9 mouse cellular contexts compared by ENCODE assay signal in the genomic region with DNA sequence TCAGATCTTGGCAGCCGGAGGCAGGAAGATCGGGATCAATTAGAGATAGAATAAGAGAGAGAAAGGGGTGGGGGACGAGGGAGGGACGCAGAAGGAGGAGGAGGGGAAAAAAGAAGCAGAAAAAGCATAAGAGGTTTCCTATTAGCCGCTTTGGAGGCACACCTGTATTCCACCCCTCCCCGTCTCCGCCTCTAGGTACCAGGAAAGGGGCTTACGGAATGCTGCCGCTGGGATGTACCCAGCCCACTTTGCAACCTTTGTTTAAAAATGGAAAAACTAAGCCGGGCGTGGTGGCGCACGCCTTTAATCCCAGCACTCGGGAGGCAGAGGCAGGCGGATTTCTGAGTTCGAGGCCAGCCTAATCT. TPM values are rescaled to one million over a fixed set of nuclear protein-coding genes. Genes with fewer than 3 reads are reported as not detected.
DNase-seq lines count a peak whose midpoint lies in the region; ATAC-seq lines count a peak whose summit lies in the region.
"Had no signal": no experiment of that assay in that cellular context is flagged by ENCODE, and none has a peak within 500 bp of the region (broad histone marks: within the 10 kb centered on the region; RNA-seq: fewer than 3 reads in every experiment).

No protein-coding gene starts in this region.

- peak overlapping the region; percentile 84 for H3K4me3 ChIP-seq in kidney, embryonic 14.5 days (ENCODE audit: low read length)
- peak overlapping the region; percentile 78 for H3K4me3 ChIP-seq in hindbrain, embryonic 12.5 days
- H3K4me3 ChIP-seq in midbrain, embryonic 13.5 days (replicated peaks): peak overlapping the region; percentile 77

- H3K36me3 ChIP-seq in kidney, embryonic 14.5 days (ENCODE audit: control insufficient read depth, insufficient read depth, low read length): peaks cover 21% of the 10 kb centered on the region
- H3K36me3 ChIP-seq in hindbrain, embryonic 12.5 days: peaks cover 18% of the 10 kb centered on the region
- H3K36me3 ChIP-seq in midbrain, embryonic 13.5 days: peaks cover 15% of the 10 kb centered on the region

- H3K9ac ChIP-seq in kidney, embryonic 14.5 days (ENCODE audit: low read depth, low read length): peak overlapping the region; percentile 65
- H3K9ac ChIP-seq in hindbrain, embryonic 12.5 days: peak overlapping the region; percentile 85
- peak overlapping the region; percentile 84 for H3K9ac ChIP-seq in midbrain, embryonic 13.5 days (replicated peaks)

- peaks cover 17% of the 10 kb centered on the region for H3K4me1 ChIP-seq in kidney, embryonic 14.5 days (ENCODE audit: control insufficient read depth, insufficient read depth, low read length)
- peaks cover 30% of the 10 kb centered on the region for H3K4me1 ChIP-seq in hindbrain, embryonic 12.5 days
- H3K4me1 ChIP-seq in midbrain, embryonic 13.5 days (replicated peaks): peaks cover 32% of the 10 kb centered on the region

- peaks cover 23% of the 10 kb centered on the region for H3K27me3 ChIP-seq in kidney, embryonic 14.5 days (ENCODE audit: control insufficient read depth, insufficient read depth, low read length)
- peaks cover 43% of the 10 kb centered on the region for H3K27me3 ChIP-seq in hindbrain, embryonic 12.5 days
- peaks cover 43% of the 10 kb centered on the region for H3K27me3 ChIP-seq in midbrain, embryonic 13.5 days
- H3K27me3 ChIP-seq: Patski had no signal

- no peaks in the 10 kb centered on the region for H3K9me3 ChIP-seq in kidney, embryonic 14.5 days (ENCODE audit: control insufficient read depth, low read length)
- H3K9me3 ChIP-seq in hindbrain, embryonic 12.5 days (replicated peaks): no peaks in the 10 kb centered on the region
- H3K9me3 ChIP-seq in midbrain, embryonic 13.5 days: no peaks in the 10 kb centered on the region

- no peak; the same call in 1 of the 2 replicates for ATAC-seq in kidney, embryonic 14.5 days (ENCODE audit: low FRiP score, low TSS enrichment)
- ATAC-seq in hindbrain, embryonic 12.5 days (ENCODE audit: low FRiP score): 0 out of 2 replicates have a peak, but pooled peaks have one; percentile 4
- ATAC-seq in midbrain, embryonic 13.5 days: peak; percentile 7; the same call in 1 of the 2 replicates

- WGBS in kidney, embryonic 14.5 days: 22% methylated on average over 16 of the region's 16 CpGs
- WGBS in hindbrain, embryonic 12.5 days: 22% methylated on average over 16 of the region's 16 CpGs
- 29% methylated on average over 16 of the region's 16 CpGs for WGBS in midbrain, embryonic 13.5 days

- peak overlapping the region; percentile 85 for H3K4me2 ChIP-seq in kidney, embryonic 14.5 days (replicated peaks; ENCODE audit: low read depth, low read length)
- H3K4me2 ChIP-seq in hindbrain, embryonic 12.5 days (replicated peaks): peak overlapping the region; percentile 76
- peak overlapping the region; percentile 83 for H3K4me2 ChIP-seq in midbrain, embryonic 13.5 days (replicated peaks)

- DNase-seq in kidney, postnatal 36 days: no peak
- DNase-seq in ZHBTc4 (ENCODE audit: low read depth, low spot score): peak; percentile 88
- DNase-seq in ovary, postnatal 14 days (ENCODE audit: low spot score): no peak
- DNase-seq in left cerebral cortex, postnatal 14 days (ENCODE audit: low spot score in 2 of 2): no peak
- no peak for DNase-seq in thymus, postnatal 0 days (ENCODE audit: low spot score)

- H3K27ac ChIP-seq in kidney, embryonic 14.5 days (ENCODE audit: low read depth, low read length): peak overlapping the region; percentile 85
- H3K27ac ChIP-seq in hindbrain, embryonic 12.5 days: peak overlapping the region; percentile 78; the same call in 1 of the 2 replicates
- peak overlapping the region; percentile 74; the same call in 1 of the 2 replicates for H3K27ac ChIP-seq in midbrain, embryonic 13.5 days

- intact Hi-C loops in left cerebral cortex, postnatal 14 days (cut with DNase I): loop anchor here (10.0 kb wide), 1 partner anchor 169 kb away; a partner anchor contains a TSS

RNA-seq across cellular contexts. Expression of a gene that starts 3.3 kb away (rescaled TPM):
- 0.33 and 0.68 TPM in 2 replicates for polyA plus RNA-seq in kidney, embryonic 14.5 days (2014; fragmentation: Nextera tagmentation; extraction: Ambion mirVana)
- 0.30 TPM in 1 of 2 replicates, not detected in the other for polyA plus RNA-seq in hindbrain, embryonic 12.5 days (2016; fragmentation: Nextera tagmentation; extraction: Ambion mirVana)
- 0.26 and 0.31 TPM in 2 replicates for polyA plus RNA-seq in midbrain, embryonic 13.5 days (2015; fragmentation: Nextera tagmentation; extraction: Ambion mirVana)
- total RNA-seq in left cerebral cortex, postnatal 14 days (2021): under 1 TPM; 0.51 to 0.68 TPM
- 1.5 and 2.0 TPM in 2 replicates for polyA plus RNA-seq in thymus, postnatal 0 days (2015; fragmentation: Nextera tagmentation; extraction: Ambion mirVana)

RNA-seq across cellular contexts. Expression of a gene that starts 3.6 kb away (rescaled TPM):
- polyA plus RNA-seq in kidney, embryonic 14.5 days (2014; fragmentation: Nextera tagmentation; extraction: Ambion mirVana): 168 and 179 TPM in 2 replicates
- 121 and 145 TPM in 2 replicates for polyA plus RNA-seq in hindbrain, embryonic 12.5 days (2016; fragmentation: Nextera tagmentation; extraction: Ambion mirVana)
- 134 and 138 TPM in 2 replicates for polyA plus RNA-seq in midbrain, embryonic 13.5 days (2015; fragmentation: Nextera tagmentation; extraction: Ambion mirVana)
- 10 to 100 TPM; 43.8 to 46.0 TPM for total RNA-seq in left cerebral cortex, postnatal 14 days (2021)
- 133 and 134 TPM in 2 replicates for polyA plus RNA-seq in thymus, postnatal 0 days (2015; fragmentation: Nextera tagmentation; extraction: Ambion mirVana)

RNA-seq across cellular contexts. Expression of a gene that starts 10.9 kb away (rescaled TPM):
- polyA plus RNA-seq in kidney, embryonic 14.5 days (2014; fragmentation: Nextera tagmentation; extraction: Ambion mirVana): 6.5 and 23.0 TPM in 2 replicates
- 41.7 and 43.8 TPM in 2 replicates for polyA plus RNA-seq in hindbrain, embryonic 12.5 days (2016; fragmentation: Nextera tagmentation; extraction: Ambion mirVana)
- polyA plus RNA-seq in midbrain, embryonic 13.5 days (2015; fragmentation: Nextera tagmentation; extraction: Ambion mirVana): 25.7 and 37.0 TPM in 2 replicates
- 10 to 100 TPM; 87.9 to 98.8 TPM for total RNA-seq in left cerebral cortex, postnatal 14 days (2021)
- polyA plus RNA-seq in thymus, postnatal 0 days (2015; fragmentation: Nextera tagmentation; extraction: Ambion mirVana): 11.7 and 15.6 TPM in 2 replicates

RNA-seq across cellular contexts. Expression of a gene that starts 30.5 kb away (rescaled TPM):
- polyA plus RNA-seq in kidney, embryonic 14.5 days (2014; fragmentation: Nextera tagmentation; extraction: Ambion mirVana): 44.3 and 48.4 TPM in 2 replicates
- 70.1 and 73.6 TPM in 2 replicates for polyA plus RNA-seq in hindbrain, embryonic 12.5 days (2016; fragmentation: Nextera tagmentation; extraction: Ambion mirVana)
- 54.0 and 65.0 TPM in 2 replicates for polyA plus RNA-seq in midbrain, embryonic 13.5 days (2015; fragmentation: Nextera tagmentation; extraction: Ambion mirVana)
- 10 to 100 TPM; 84.4 to 84.6 TPM for total RNA-seq in left cerebral cortex, postnatal 14 days (2021)
- polyA plus RNA-seq in thymus, postnatal 0 days (2015; fragmentation: Nextera tagmentation; extraction: Ambion mirVana): 35.2 and 41.3 TPM in 2 replicates

RNA-seq across cellular contexts. Expression of a gene that starts 55.5 kb away (rescaled TPM):
- 7.3 and 9.3 TPM in 2 replicates for polyA plus RNA-seq in kidney, embryonic 14.5 days (2014; fragmentation: Nextera tagmentation; extraction: Ambion mirVana)
- polyA plus RNA-seq in hindbrain, embryonic 12.5 days (2016; fragmentation: Nextera tagmentation; extraction: Ambion mirVana): 5.9 and 6.5 TPM in 2 replicates
- polyA plus RNA-seq in midbrain, embryonic 13.5 days (2015; fragmentation: Nextera tagmentation; extraction: Ambion mirVana): 3.8 and 4.1 TPM in 2 replicates
- 1 to 10 TPM; 6.1 to 6.3 TPM for total RNA-seq in left cerebral cortex, postnatal 14 days (2021)
- 37.2 and 38.0 TPM in 2 replicates for polyA plus RNA-seq in thymus, postnatal 0 days (2015; fragmentation: Nextera tagmentation; extraction: Ambion mirVana)
